Mouse (Mus musculus): Measurements from ENCODE around the gene Nploc4. TPM values are rescaled to one million over a fixed set of nuclear protein-coding genes. Genes with fewer than 3 reads are reported as not detected.
"Not testable (repeated sequence)": the region's sequence is repeated elsewhere in the genome, so short reads cannot be mapped to it uniquely, and the experiment has no call there.

The Nploc4 gene
- polyA plus RNA-seq, 1 experiment from 2014 or later, result 33.9 TPM

DNA sequence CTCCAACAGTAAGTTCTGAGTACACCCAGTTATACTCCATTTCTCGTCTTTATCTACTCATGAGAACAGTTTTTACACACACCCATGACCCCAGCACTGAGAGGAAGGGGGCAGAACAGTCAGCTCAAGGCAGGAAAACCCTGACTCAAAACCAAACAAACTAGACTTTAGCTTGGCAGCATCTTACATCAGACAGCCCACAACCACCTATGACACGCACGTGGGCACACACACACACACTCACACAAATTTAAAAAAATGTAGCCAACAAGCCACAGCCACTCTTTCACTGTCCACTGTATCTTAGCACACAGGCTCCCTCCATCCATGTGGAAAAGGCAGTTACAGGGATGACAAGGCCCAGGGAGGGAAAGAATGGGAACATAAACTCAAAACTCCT is 10.8 kb downstream of the Nploc4 start:
- Histone ChIP-seq H3K4me1 (no peaks in the 10 kb centered on the region), H3K27ac (no peak overlapping the region), H3K9ac (no peak overlapping the region), H3K4me3 (no peak overlapping the region), H3K4me2 (no peak overlapping the region), H3K9me3 (replicated peaks) (no peaks in the 10 kb centered on the region), H3K36me3 (ENCODE audit: poor library complexity, severe bottlenecking) (peaks cover 83% of the 10 kb centered on the region), H3K27me3 (no peaks in the 10 kb centered on the region)
- ATAC-seq, result no peak
- 90% methylated on average over 3 of the region's 3 CpGs for WGBS

DNA sequence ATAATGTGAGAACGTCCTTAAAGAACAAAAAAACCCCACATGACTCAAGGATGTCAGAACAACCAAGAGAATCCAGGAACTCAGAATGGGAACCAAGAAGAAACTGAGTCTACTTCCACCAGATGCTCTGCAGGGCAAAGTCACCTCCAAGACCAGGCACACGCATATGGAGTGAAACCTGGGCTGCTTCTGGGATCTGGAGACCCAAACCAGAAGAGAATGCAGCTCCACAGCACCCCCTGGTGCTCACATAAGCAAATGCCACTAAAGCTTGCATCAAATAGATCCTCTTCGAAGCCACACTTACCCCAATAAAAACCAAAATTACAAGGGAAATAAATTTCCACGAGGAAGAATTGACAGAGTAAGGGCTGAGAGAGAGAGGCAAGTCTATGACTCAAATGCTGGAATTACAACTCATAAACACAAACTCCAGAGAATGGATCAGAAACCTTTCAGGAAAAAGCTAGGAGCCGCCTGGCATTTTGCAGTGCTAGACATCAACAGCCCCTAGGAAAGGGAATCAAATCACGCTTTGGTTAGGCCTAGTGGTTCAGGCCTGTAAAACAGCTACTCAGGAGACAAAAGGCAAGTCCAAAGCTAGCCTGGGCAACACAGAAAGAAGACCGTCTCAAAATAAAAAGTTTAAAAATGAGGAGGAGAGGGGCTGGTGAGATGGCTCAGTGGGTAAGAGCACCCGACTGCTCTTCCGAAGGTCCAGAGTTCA is 13.8 kb downstream of the Nploc4 start:
- Histone ChIP-seq H3K4me1 (no peaks in the 10 kb centered on the region), H3K4me3 (no peak overlapping the region), H3K9me3 (replicated peaks) (no peaks in the 10 kb centered on the region), H3K4me2 (no peak overlapping the region), H3K27me3 (no peaks in the 10 kb centered on the region), H3K27ac (no peak overlapping the region), H3K9ac (no peak overlapping the region), H3K36me3 (ENCODE audit: poor library complexity, severe bottlenecking) (peaks cover 90% of the 10 kb centered on the region)
- ATAC-seq, result peak; percentile 33; the same call in 1 of the 2 replicates
- 71% methylated on average over 9 of the region's 9 CpGs for WGBS

DNA sequence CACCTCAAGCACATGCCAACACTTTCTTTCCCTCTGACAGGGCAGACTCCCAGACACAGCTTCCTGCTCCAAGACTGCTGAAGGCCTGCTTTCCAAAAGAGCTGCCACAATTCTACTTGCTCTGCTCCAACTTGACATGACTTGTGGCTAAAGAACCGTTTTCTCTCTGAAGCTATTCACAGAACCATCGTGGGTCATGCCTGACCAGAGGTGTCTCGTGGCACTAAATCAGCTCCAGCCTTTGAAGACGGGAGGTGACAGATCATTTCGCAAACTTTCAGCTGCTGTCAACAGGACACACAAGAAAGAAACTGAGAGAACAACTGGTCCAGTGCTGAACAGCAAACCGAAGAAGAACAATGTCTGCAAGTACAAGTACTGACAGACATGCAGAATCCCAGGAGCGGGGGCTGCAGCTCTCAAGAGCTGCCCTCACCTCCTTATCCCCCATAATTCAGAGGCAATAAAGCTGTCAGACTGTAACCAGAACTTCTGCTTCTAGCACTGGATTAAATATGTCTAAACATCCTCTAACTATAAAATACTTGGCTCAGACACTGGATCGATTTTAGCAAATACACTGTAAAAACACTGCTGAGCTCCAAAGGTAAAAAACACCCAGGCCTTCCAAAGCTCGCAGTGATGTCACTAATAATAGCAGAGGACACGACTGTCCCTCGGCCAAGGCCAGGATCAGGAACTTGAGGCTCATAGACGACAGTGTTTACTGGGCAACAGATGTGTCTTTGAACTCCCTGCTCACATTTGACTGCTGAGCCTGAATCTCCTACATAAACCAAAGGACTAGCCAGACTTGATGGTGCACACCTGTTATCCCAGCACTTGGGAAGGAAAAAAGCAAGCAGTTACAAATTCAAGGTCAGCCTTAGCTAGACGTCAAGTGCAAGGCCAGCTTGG is 14.6 kb downstream of the Nploc4 start:
- H3K4me2 ChIP-seq, result no peak overlapping the region
- no peaks in the 10 kb centered on the region for H3K9me3 ChIP-seq (replicated peaks)
- no peak overlapping the region for H3K9ac ChIP-seq
- H3K36me3 ChIP-seq (ENCODE audit: poor library complexity, severe bottlenecking), result peaks cover 90% of the 10 kb centered on the region
- no peaks in the 10 kb centered on the region for H3K4me1 ChIP-seq
- H3K4me3 ChIP-seq, result no peak overlapping the region
- H3K27me3 ChIP-seq, result no peaks in the 10 kb centered on the region
- no peak for ATAC-seq
- no peak overlapping the region for H3K27ac ChIP-seq
- 92% methylated on average over 13 of the region's 13 CpGs for WGBS

DNA sequence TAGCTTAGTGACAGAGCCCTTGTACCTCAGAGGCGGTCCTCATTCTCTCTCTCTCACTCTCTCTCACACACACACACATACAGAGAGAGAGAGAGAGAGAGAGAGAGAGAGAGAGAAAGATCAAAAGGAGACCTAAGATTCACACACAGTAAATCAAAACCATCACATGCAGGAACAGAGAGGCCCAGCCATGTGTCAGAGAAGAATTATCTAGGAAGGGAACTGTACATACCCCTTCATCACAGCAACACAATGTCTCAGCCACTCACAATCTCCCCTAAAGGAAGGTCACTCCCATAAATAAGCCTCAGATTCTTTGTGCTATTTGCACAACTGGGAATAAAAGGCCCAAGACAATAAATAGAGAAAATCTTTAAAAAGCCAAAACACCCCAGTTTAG is 18.9 kb downstream of the Nploc4 start:
- 83% methylated on average over 1 of the region's 1 CpGs for WGBS
- H3K4me3 ChIP-seq, result no peak overlapping the region
- no peak for ATAC-seq
- no peaks in the 10 kb centered on the region for H3K4me1 ChIP-seq
- H3K4me2 ChIP-seq, result no peak overlapping the region
- H3K9me3 ChIP-seq (replicated peaks), result no peaks in the 10 kb centered on the region
- H3K36me3 ChIP-seq (ENCODE audit: poor library complexity, severe bottlenecking), result peaks cover 93% of the 10 kb centered on the region
- no peak overlapping the region for H3K27ac ChIP-seq
- H3K9ac ChIP-seq, result no peak overlapping the region
- no peaks in the 10 kb centered on the region for H3K27me3 ChIP-seq

DNA sequence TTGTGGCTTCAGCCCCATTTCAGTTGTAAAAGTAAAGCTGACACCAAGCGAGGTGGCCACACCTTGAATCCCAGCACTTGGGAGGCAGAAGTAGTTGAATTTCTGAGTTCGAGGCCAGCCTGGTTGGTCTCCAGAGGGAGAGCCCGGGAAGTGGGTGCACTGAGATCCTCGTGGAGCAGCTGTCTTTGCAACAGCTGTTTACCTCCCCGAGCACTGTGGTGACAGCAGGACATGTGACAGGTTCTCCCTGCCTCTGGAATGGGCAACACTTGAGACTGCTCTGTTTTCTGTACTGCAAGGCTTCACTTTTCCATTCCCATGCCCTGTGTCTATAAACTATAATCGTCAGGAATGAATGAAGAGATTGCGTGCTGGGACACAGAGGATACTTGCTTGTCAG is 19.7 kb downstream of the Nploc4 start:
- Histone ChIP-seq H3K36me3 (ENCODE audit: poor library complexity, severe bottlenecking) (peaks cover 93% of the 10 kb centered on the region), H3K27ac (no peak overlapping the region)
- ATAC-seq, result no peak

DNA sequence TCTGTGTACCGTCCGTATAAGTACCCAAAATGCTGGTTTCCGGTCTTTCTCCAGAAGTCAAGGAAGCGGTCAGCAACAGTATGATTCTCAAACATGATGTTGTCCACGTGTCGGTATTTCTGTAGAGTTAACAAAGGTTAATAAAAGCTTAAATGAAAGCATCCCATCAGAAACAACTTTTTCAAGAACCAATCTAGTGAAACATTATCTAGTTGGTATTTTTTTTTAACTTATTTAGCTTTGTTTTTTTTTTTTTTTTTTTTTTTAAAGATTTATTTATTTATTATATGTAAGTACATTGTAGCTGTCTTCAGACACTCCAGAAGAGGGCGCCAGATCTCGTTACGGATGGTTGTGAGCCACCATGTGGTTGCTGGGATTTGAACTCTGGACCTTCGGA is 23.9 kb downstream of the Nploc4 start:
- ATAC-seq, result not testable (repeated sequence)

More for the DNA sequence above, 19.7 kb downstream of the Nploc4 start:
- Histone ChIP-seq H3K4me3 (no peak overlapping the region), H3K4me2 (no peak overlapping the region), H3K9me3 (replicated peaks) (no peaks in the 10 kb centered on the region), H3K4me1 (no peaks in the 10 kb centered on the region), H3K27me3 (no peaks in the 10 kb centered on the region), H3K9ac (no peak overlapping the region)
- WGBS, result 93% methylated on average over 7 of the region's 7 CpGs

DNA sequence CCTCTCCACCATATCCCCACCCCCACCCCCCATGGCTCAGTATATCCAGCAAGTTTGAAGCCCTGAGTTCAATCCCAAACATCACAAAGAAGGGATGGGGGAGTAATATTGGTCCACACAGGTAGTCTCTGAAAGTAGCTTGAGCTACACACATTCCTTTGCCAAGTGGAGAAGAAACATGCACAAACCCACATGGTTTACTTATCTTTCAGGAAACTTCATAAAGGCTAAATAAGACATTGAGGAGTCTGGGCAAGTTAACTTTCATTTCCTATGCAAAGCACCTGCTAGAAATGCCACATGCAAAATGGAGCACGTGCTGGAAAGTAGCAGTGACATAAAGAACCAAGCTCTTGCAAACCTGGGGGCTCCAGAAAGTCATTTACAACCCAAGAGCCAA is 31.1 kb downstream of the Nploc4 start:
- H3K4me1 ChIP-seq, result no peaks in the 10 kb centered on the region
- no peaks in the 10 kb centered on the region for H3K9me3 ChIP-seq (replicated peaks)
- H3K27me3 ChIP-seq, result no peaks in the 10 kb centered on the region
- 89% methylated on average over 1 of the region's 1 CpGs for WGBS
- H3K4me2 ChIP-seq, result no peak overlapping the region
- no peak overlapping the region for H3K4me3 ChIP-seq
- H3K27ac ChIP-seq, result no peak overlapping the region
- H3K36me3 ChIP-seq (ENCODE audit: poor library complexity, severe bottlenecking), result peaks cover 95% of the 10 kb centered on the region
- H3K9ac ChIP-seq, result no peak overlapping the region
- ATAC-seq, result no peak

More for the DNA sequence above, 23.9 kb downstream of the Nploc4 start:
- not testable (repeated sequence) for H3K27me3 ChIP-seq; H3K4me1 ChIP-seq; H3K9ac ChIP-seq; H3K27ac ChIP-seq; H3K4me2 ChIP-seq; H3K4me3 ChIP-seq; H3K9me3 ChIP-seq (replicated peaks)
- WGBS, result 97% methylated on average over 9 of the region's 10 CpGs
- peaks cover 94% of the 10 kb centered on the region for H3K36me3 ChIP-seq (ENCODE audit: poor library complexity, severe bottlenecking)

DNA sequence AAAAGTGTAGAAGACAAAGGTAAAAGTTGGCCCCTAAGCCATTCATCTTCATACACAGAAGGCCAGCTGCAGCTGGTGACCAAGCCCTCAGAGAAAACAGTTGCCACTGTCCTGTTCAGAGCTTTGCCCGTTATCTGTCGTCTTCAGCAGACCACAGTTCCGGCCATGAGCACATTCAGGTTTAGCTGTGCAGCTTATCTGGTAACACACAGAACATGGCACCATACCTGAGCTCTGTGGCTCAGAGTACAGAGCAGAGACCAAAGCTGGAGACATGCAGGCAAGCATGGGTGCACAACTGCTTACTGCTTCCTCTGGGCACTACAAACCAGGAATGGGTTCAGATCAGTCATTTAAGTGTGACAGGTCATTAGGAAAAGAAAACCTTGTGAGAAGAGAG is 31.6 kb downstream of the Nploc4 start:
- WGBS, result 96% methylated on average over 3 of the region's 3 CpGs
- Histone ChIP-seq H3K9me3 (replicated peaks) (no peaks in the 10 kb centered on the region), H3K4me3 (no peak overlapping the region), H3K27me3 (no peaks in the 10 kb centered on the region), H3K36me3 (ENCODE audit: poor library complexity, severe bottlenecking) (peaks cover 95% of the 10 kb centered on the region), H3K4me2 (no peak overlapping the region), H3K9ac (no peak overlapping the region), H3K4me1 (no peaks in the 10 kb centered on the region), H3K27ac (no peak overlapping the region)
- ATAC-seq, result no peak

DNA sequence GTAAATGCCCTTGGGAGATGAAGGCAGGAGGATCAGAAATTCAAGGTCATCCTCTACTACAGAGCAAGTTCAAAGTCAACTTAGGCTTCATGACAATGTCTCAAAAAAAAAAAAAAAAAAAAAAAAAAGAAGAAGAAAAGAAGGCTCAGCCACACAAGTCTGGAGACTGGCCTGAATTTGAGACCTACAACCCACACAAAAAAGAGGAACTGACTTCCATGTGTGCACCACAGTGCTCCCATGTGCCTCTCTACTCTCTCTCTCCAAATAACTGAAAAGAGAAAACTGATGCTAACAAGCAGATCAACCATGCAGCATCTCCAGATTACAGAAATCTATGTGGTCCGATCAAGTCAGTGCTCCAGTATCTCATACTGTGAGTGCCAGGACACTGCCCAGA is 32.7 kb downstream of the Nploc4 start:
- Histone ChIP-seq H3K9ac (no peak overlapping the region), H3K36me3 (ENCODE audit: poor library complexity, severe bottlenecking) (peaks cover 95% of the 10 kb centered on the region), H3K27me3 (no peaks in the 10 kb centered on the region), H3K4me1 (no peaks in the 10 kb centered on the region), H3K9me3 (replicated peaks) (no peaks in the 10 kb centered on the region), H3K4me2 (no peak overlapping the region), H3K27ac (no peak overlapping the region), H3K4me3 (no peak overlapping the region)
- WGBS, result 100% methylated on average over 1 of the region's 1 CpGs
- ATAC-seq, result no peak

DNA sequence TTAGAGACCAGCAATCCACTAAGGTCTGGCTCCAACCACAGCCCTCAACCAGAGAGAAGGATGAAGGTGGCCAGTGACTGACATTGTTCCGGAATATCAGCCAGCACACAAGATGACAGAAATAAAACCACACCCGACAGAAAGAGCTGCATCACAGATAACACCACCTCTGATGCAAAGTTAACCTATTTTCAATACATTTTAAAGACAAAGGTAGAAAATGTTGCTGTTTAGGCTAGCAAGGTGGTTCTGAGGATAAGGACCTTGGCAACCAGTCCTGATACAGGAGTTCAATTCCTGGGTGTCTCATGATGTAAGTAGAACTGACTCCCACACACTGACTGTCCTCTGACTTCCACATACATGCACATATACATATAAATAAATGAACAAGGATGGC is 38.2 kb downstream of the Nploc4 start:
- Histone ChIP-seq H3K9me3 (replicated peaks) (no peaks in the 10 kb centered on the region), H3K9ac (no peak overlapping the region), H3K4me3 (no peak overlapping the region), H3K27ac (no peak overlapping the region), H3K36me3 (ENCODE audit: poor library complexity, severe bottlenecking) (peaks cover 91% of the 10 kb centered on the region), H3K4me1 (no peaks in the 10 kb centered on the region), H3K4me2 (no peak overlapping the region), H3K27me3 (no peaks in the 10 kb centered on the region)
- no peak for ATAC-seq
- WGBS, result 92% methylated on average over 2 of the region's 2 CpGs

DNA sequence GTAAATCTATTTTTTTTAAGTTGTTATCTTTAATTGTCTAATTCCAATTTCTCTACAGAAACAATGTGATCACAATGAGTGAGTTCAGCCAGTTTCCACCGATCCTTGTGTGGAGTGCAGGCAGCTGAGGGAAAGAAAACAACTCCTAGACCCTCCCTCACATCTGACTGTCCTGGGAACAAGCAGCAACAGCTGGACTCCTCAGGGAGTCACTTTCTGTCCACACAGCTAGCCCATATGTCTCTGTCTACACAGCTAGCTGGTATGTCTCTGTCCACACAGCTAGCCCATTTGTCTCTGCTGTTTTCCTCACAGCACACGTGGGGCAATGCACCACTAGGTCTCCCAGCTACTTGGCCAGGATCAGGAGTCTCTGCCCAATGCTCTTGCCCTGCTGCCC is 39.9 kb downstream of the Nploc4 start:
- H3K9me3 ChIP-seq (replicated peaks), result no peaks in the 10 kb centered on the region
- H3K4me2 ChIP-seq, result no peak overlapping the region
- no peak for ATAC-seq
- no peaks in the 10 kb centered on the region for H3K4me1 ChIP-seq
- H3K36me3 ChIP-seq (ENCODE audit: poor library complexity, severe bottlenecking), result peaks cover 91% of the 10 kb centered on the region
- WGBS, result 86% methylated on average over 2 of the region's 2 CpGs
- H3K9ac ChIP-seq, result no peak overlapping the region
- H3K27me3 ChIP-seq, result no peaks in the 10 kb centered on the region
- H3K4me3 ChIP-seq, result no peak overlapping the region
- no peak overlapping the region for H3K27ac ChIP-seq

DNA sequence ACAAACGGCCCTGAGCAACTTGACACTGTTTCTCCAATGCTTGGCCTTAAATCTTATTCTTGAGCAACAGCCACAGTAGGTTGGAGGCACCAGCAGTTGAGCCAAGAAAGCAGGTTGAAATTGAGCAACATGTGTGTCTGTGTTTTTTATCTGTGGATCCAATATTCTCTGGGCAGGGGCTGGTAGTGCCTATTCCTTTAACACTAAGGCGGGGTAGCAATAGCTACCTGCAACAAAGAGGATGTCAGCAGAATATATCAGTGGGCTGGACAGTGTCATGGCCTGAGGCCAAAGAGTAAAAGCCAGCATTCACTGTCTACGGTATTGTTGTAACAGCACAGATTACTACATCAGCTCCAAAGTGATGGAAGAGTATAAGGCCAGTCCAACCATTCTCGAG is 41.8 kb downstream of the Nploc4 start:
- Histone ChIP-seq H3K9ac (no peak overlapping the region), H3K9me3 (replicated peaks) (no peaks in the 10 kb centered on the region), H3K27ac (no peak overlapping the region), H3K36me3 (ENCODE audit: poor library complexity, severe bottlenecking) (peaks cover 82% of the 10 kb centered on the region), H3K27me3 (no peaks in the 10 kb centered on the region), H3K4me2 (no peak overlapping the region), H3K4me3 (no peak overlapping the region), H3K4me1 (no peaks in the 10 kb centered on the region)
- 87% methylated on average over 4 of the region's 4 CpGs for WGBS
- no peak for ATAC-seq

All from forebrain, embryonic 13.5 days (tissue).